Mouse (Mus musculus): ENCODE data around the gene Fbxl8.

GRCm38 (mm10) chr8:105297511-105298192 lies 33.2 kb downstream of the Fbxl8 start, which contains the start of gene E2f4:
- TF ChIP-seq FLI1 (IDR thresholded peaks at IDR 0.05; ENCODE audit: low read length): peak; percentile 61; the same call in 1 of the 2 replicates
- no peak for TF ChIP-seq GATA1 (IDR thresholded peaks at IDR 0.05; ENCODE audit: borderline replicate concordance, low read length)

All from megakaryocyte, embryonic 14.5 days (primary cell).